22 mouse cellular contexts compared by ENCODE assay signal in genomic region chr9:48510134-48510533, GRCm38 (mm10).
"Had no signal": no experiment of that assay in that cellular context is flagged by ENCODE, and none has a peak within 500 bp of the region (broad histone marks: within the 10 kb centered on the region; RNA-seq: fewer than 3 reads in every experiment).

No protein-coding gene starts in this region.

- ATAC-seq: hindbrain, postnatal 0 days; intestine, embryonic 16.5 days; liver, embryonic 12.5 days had no signal

- DNase-seq: gastrocnemius, postnatal 25 days; heart, adult 2 months; heart, postnatal 14 days; heart, postnatal 36 days; kidney, adult 11 months; kidney, adult 2 months; kidney, adult 9 months; kidney, postnatal 14 days; kidney, postnatal 36 days; layer of hippocampus, adult 9-11 months; layer of hippocampus, postnatal 36 days; left cerebral cortex, postnatal 4 days had no signal

- H3K4me3 ChIP-seq: heart, adult 2 months; heart, embryonic 13.5 days; heart, embryonic 15.5 days; hindbrain, embryonic 13.5 days; hindbrain, embryonic 15.5 days; kidney, embryonic 15.5 days; limb, embryonic 13.5 days; limb, embryonic 15.5 days; liver, embryonic 12.5 days had no signal

- H3K4me1 ChIP-seq: hindbrain, embryonic 13.5 days; hindbrain, embryonic 15.5 days; kidney, embryonic 15.5 days; limb, embryonic 13.5 days; limb, embryonic 15.5 days; liver, embryonic 12.5 days had no signal
